Mouse (Mus musculus) liver, postnatal 0 days (tissue): ENCODE measurements around the gene Ect2.

Experiments
- CTCF ChIP-seq: sonication (generic); IDR thresholded peaks from 2 replicates; pipeline ENCODE4 v1.5.1; 2016; ENCODE audit warnings: antibody characterized with exemption, low read depth
- EP300 ChIP-seq: IDR thresholded peaks from 2 replicates; pipeline ENCODE4 v1.6.1; 2016; ENCODE audit warnings: antibody characterized with exemption, low read depth, mild to moderate bottlenecking

DNA sequence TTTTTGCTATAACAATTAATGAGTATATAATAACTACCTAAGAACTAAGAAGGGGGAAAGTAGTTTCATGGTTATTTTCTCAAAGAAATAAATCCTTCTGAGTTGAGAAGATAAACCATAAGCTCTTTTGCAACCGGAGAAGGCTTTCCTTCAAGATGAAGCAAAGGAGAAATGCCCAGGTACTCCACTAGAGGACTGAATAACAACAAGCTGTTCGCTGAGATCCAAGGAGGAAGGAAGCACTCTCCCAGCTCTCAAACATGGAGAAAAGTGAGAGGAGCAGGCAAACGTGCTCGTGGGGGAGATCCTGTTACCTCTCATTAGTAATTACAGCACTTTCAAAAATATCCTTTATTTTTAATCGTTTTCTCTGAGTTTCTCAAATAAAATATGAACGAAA lies 46.5 kb downstream of the Ect2 start:
- TF ChIP-seq CTCF (no peak), EP300 (no peak)
